Mouse (Mus musculus) right cerebral cortex, adult 2 months (tissue): ENCODE data around the gene Gm10477.
"Not testable (repeated sequence)": the region's sequence is repeated elsewhere in the genome, so short reads cannot be mapped to it uniquely, and the experiment has no call there.

ENCODE experiments used
- DNase-seq, 2 experiments: peaks; one replicate each; pipeline ENCODE4 v3.0.0; 2021 to 2022; ENCODE audit warnings: low spot score in 2 of 2

Gm10477 gene

GRCm38 (mm10) chrX:56524442-56524841 lies at the start of gene Gm10477:
TSS of gene Gm10477 (plus strand) at chrX:56524742.
- DNase-seq = not testable (repeated sequence)

GRCm38 (mm10) chrX:56477553-56477952 lies 47.0 kb upstream of the Gm10477 start:
- DNase-seq = no peak

GRCm38 (mm10) chrX:56481906-56482305 lies 42.6 kb upstream of the Gm10477 start:
- no peak for DNase-seq

GRCm38 (mm10) chrX:56489758-56490157 lies 34.8 kb upstream of the Gm10477 start:
- DNase-seq = peak; percentile 80

- DNase-seq = no peak
These were observed 27.3 kb upstream of the Gm10477 start for GRCm38 (mm10) chrX:56497241-56497640.

- peak; percentile 62 to 73 for DNase-seq
These were observed 6.7 kb downstream of the Gm10477 start for GRCm38 (mm10) chrX:56531266-56531665.

GRCm38 (mm10) chrX:56537162-56537561 lies 12.6 kb downstream of the Gm10477 start:
- DNase-seq = peak; percentile 32 to 33

- no peak for DNase-seq
These were observed 25.0 kb downstream of the Gm10477 start, which contains the start of gene Gm648 for GRCm38 (mm10) chrX:56549506-56549905. TSS of gene Gm648 (minus strand) at chrX:56549606.

- DNase-seq = no peak
These were observed 29.0 kb downstream of the Gm10477 start for GRCm38 (mm10) chrX:56553584-56553983.

- no peak for DNase-seq
These were observed 47.9 kb downstream of the Gm10477 start for GRCm38 (mm10) chrX:56572465-56572864.
